Mouse (Mus musculus): ENCODE measurements at regions not wholly inside any gene's neighbourhood (a gene's known extent, or its start where the extent isn't known, plus 50 kb on each side); places are given as distances from the start of the nearest gene placed in this dataset.

- DNase-seq (ENCODE audit: low spot score) = no peak
These were observed 50.8 kb upstream of the Olfm1 start for GRCm38 (mm10) chr2:28141975-28142374.

GRCm38 (mm10) chr2:28141556-28141955 lies 51.2 kb upstream of the Olfm1 start:
- no peak for DNase-seq (ENCODE audit: low spot score)

GRCm38 (mm10) chr2:28138583-28138982 lies 53.9 kb upstream of the Fcnb start:
- DNase-seq (ENCODE audit: low spot score) = peak; percentile 30

DNA sequence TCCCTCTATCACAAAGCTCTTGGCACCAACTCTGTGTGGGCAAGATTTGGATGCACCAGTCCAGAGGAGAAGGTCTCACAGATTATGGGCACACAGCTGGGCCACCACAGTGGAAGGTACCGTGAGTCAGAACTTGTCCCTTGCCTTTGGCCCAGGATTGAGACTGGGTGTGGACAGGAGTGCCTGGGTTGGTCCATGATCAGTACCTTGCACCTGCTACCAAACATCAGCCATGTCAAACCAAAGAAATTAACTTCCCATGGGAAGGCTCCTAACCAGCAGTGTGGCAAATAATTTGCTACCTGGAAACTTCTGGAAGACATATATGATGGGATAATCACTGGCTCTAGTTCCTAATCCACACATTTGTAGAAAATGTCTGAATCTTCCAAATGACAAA lies 49.9 kb upstream of the Fcnb start:
- DNase-seq (ENCODE audit: low spot score) = no peak

Data from lung, postnatal 25 days (tissue).